Comparison of ENCODE assay signal across 8 mouse cellular contexts in genomic region chr11:97799146-97799993, GRCm38 (mm10). TPM values are rescaled to one million over a fixed set of nuclear protein-coding genes. Genes with fewer than 3 reads are reported as not detected.
DNase-seq lines count a peak whose midpoint lies in the region; ATAC-seq and TF ChIP-seq lines count a peak whose summit lies in the region.

No protein-coding gene starts in this region.

- no peaks in the 10 kb centered on the region for H3K27me3 ChIP-seq in heart, embryonic 12.5 days (replicated peaks)
- no peaks in the 10 kb centered on the region for H3K27me3 ChIP-seq in kidney, embryonic 16.5 days (ENCODE audit: insufficient read depth, low read length)
- no peaks in the 10 kb centered on the region for H3K27me3 ChIP-seq in liver, adult 2 months (ENCODE audit: control insufficient read depth, insufficient read depth, low read length)

- peak overlapping the region; percentile 93 for H3K4me3 ChIP-seq in bone marrow macrophage, adult 2 months (ENCODE audit: insufficient read depth, low read length)
- H3K4me3 ChIP-seq in heart, embryonic 12.5 days = peak overlapping the region; percentile 71
- H3K4me3 ChIP-seq in kidney, embryonic 16.5 days (ENCODE audit: low read length) = peak overlapping the region; percentile 97
- H3K4me3 ChIP-seq in liver, adult 2 months (ENCODE audit: insufficient read depth, low read depth, low read length) = peak overlapping the region; percentile 97

- peak overlapping the region; percentile 78 for H3K4me2 ChIP-seq in heart, embryonic 12.5 days
- peak overlapping the region; percentile 67 for H3K4me2 ChIP-seq in kidney, embryonic 16.5 days (replicated peaks; ENCODE audit: low read depth, low read length)

- peak overlapping the region; percentile 91 for H3K27ac ChIP-seq in bone marrow macrophage, adult 2 months (ENCODE audit: insufficient read depth, low read depth, low read length)
- H3K27ac ChIP-seq in heart, embryonic 12.5 days (ENCODE audit: poor library complexity, severe bottlenecking) = peak overlapping the region; percentile 81
- H3K27ac ChIP-seq in kidney, embryonic 16.5 days (ENCODE audit: low read length) = peak overlapping the region; percentile 97
- H3K27ac ChIP-seq in liver, adult 2 months (replicated peaks; ENCODE audit: insufficient read depth, low read depth, low read length) = peak overlapping the region; percentile 97

- TF ChIP-seq CTCF in bone marrow macrophage, adult 2 months (IDR thresholded peaks at IDR 0.05; ENCODE audit: low read depth, low read length) = no peak
- no peak for TF ChIP-seq CTCF in liver, adult 2 months (IDR thresholded peaks at IDR 0.05; ENCODE audit: low read depth, low read length)

- TF ChIP-seq POLR2A in bone marrow macrophage, adult 2 months (IDR thresholded peaks at IDR 0.05; ENCODE audit: borderline replicate concordance, low read depth, low read length) = peak; percentile 55; the same call in 1 of the 2 replicates
- TF ChIP-seq POLR2A in liver, adult 2 months (IDR thresholded peaks at IDR 0.05; ENCODE audit: extremely low read depth, insufficient read depth, low read length) = peak; percentile 92

- under 1% methylated on average over 71 of the region's 71 CpGs for WGBS in heart, embryonic 12.5 days
- under 1% methylated on average over 68 of the region's 71 CpGs for WGBS in kidney, embryonic 16.5 days
- under 1% methylated on average over 69 of the region's 71 CpGs for WGBS in liver, adult 2 months

- peak; percentile 86 to 89 for DNase-seq in B cell, adult 2 months
- peak; percentile 62 for DNase-seq in liver, adult 2 months (ENCODE audit: extremely low read depth, low read depth, low spot score)
- peak; percentile 71 to 79 for DNase-seq in monocyte, adult 2 months (ENCODE audit: low read depth in 1 of 2, low spot score in 2 of 2)
- DNase-seq in spleen, postnatal 36 days (ENCODE audit: low spot score in 2 of 2) = peak; percentile 86 to 87

- H3K9me3 ChIP-seq in heart, embryonic 12.5 days (replicated peaks) = no peaks in the 10 kb centered on the region
- no peaks in the 10 kb centered on the region for H3K9me3 ChIP-seq in kidney, embryonic 16.5 days (ENCODE audit: low read length)

- 0 out of 2 replicates have a peak, but pooled peaks cover 2% of the 10 kb centered on the region for H3K36me3 ChIP-seq in heart, embryonic 12.5 days
- no peaks in the 10 kb centered on the region for H3K36me3 ChIP-seq in kidney, embryonic 16.5 days (ENCODE audit: insufficient read depth, low read length)
- no peaks in the 10 kb centered on the region for H3K36me3 ChIP-seq in liver, adult 2 months (ENCODE audit: control insufficient read depth, insufficient read depth, low read length)

- H3K9ac ChIP-seq in heart, embryonic 12.5 days = peak overlapping the region; percentile 87
- peak overlapping the region; percentile 97 for H3K9ac ChIP-seq in kidney, embryonic 16.5 days (replicated peaks; ENCODE audit: low read length)
- H3K9ac ChIP-seq in liver, adult 2 months (ENCODE audit: low read depth, low read length) = peak overlapping the region; percentile 91

- peaks cover 6% of the 10 kb centered on the region; the same call in 1 of the 2 replicates for H3K79me2 ChIP-seq in liver, adult 2 months (ENCODE audit: control insufficient read depth, insufficient read depth, low read length)

- peak; percentile 43 for ATAC-seq in erythroblast, adult 5-6 weeks (replicated peaks; ENCODE audit: low FRiP score, poor library complexity, severe bottlenecking)
- ATAC-seq in heart, embryonic 12.5 days (ENCODE audit: insufficient number of reproducible peaks, low FRiP score) = peak; percentile 83
- ATAC-seq in kidney, embryonic 16.5 days (ENCODE audit: low FRiP score, low TSS enrichment) = peak; percentile 85

- H3K4me1 ChIP-seq in bone marrow macrophage, adult 2 months (ENCODE audit: control insufficient read depth, insufficient read depth, low read length) = peaks cover 24% of the 10 kb centered on the region
- peaks cover 29% of the 10 kb centered on the region for H3K4me1 ChIP-seq in heart, embryonic 12.5 days (replicated peaks)
- peaks cover 39% of the 10 kb centered on the region for H3K4me1 ChIP-seq in kidney, embryonic 16.5 days (ENCODE audit: insufficient read depth, low read length)
- H3K4me1 ChIP-seq in liver, adult 2 months (ENCODE audit: control insufficient read depth, insufficient read depth, low read length) = peaks cover 23% of the 10 kb centered on the region

RNA-seq across cellular contexts. Expression of gene Lasp1, which starts 0.6 kb away (rescaled TPM):
- polyA plus RNA-seq in bone marrow macrophage, adult 2 months (2012; ENCODE audit: insufficient read depth, insufficient read length, missing spikeins) = 194 and 201 TPM in 2 replicates
- total RNA-seq in erythroblast, adult 5-6 weeks (2015; ENCODE audit: low replicate concordance) = 31.8 and 54.8 TPM in 2 replicates
- total RNA-seq in erythroblast, adult 5-6 weeks (2017; ENCODE audit: low replicate concordance) = 28.4 and 129 TPM in 2 replicates
- polyA plus RNA-seq in heart, embryonic 12.5 days (2016; fragmentation: Nextera tagmentation; extraction: Ambion mirVana) = 46.9 and 49.5 TPM in 2 replicates
- polyA plus RNA-seq in kidney, embryonic 16.5 days (2015; fragmentation: Nextera tagmentation; extraction: Ambion mirVana) = 133 TPM in 2 replicates
- 23.3 and 33.3 TPM in 2 replicates for total RNA-seq in liver, adult 2 months (2014; rRNA removed)
- polyA plus RNA-seq in liver, adult 2 months (2012; rRNA removed) = 80.5 and 85.4 TPM in 2 replicates

RNA-seq across cellular contexts. Expression of gene Rpl23, which starts 17.1 kb away (rescaled TPM):
- polyA plus RNA-seq in bone marrow macrophage, adult 2 months (2012; ENCODE audit: insufficient read depth, insufficient read length, missing spikeins) = 854 and 1,184 TPM in 2 replicates
- 241 and 306 TPM in 2 replicates for total RNA-seq in erythroblast, adult 5-6 weeks (2015; ENCODE audit: low replicate concordance)
- total RNA-seq in erythroblast, adult 5-6 weeks (2017; ENCODE audit: low replicate concordance) = 280 and 382 TPM in 2 replicates
- polyA plus RNA-seq in heart, embryonic 12.5 days (2016; fragmentation: Nextera tagmentation; extraction: Ambion mirVana) = 404 and 410 TPM in 2 replicates
- 428 and 460 TPM in 2 replicates for polyA plus RNA-seq in kidney, embryonic 16.5 days (2015; fragmentation: Nextera tagmentation; extraction: Ambion mirVana)
- total RNA-seq in liver, adult 2 months (2014; rRNA removed) = 240 and 283 TPM in 2 replicates
- 68.5 and 71.4 TPM in 2 replicates for polyA plus RNA-seq in liver, adult 2 months (2012; rRNA removed)

RNA-seq across cellular contexts. Expression of gene 1700001P01Rik, which starts 23.7 kb away (rescaled TPM):
- not detected in 2 replicates for polyA plus RNA-seq in bone marrow macrophage, adult 2 months (2012; ENCODE audit: insufficient read depth, insufficient read length, missing spikeins)
- not detected in 2 replicates for total RNA-seq in erythroblast, adult 5-6 weeks (2015; ENCODE audit: low replicate concordance)
- total RNA-seq in erythroblast, adult 5-6 weeks (2017; ENCODE audit: low replicate concordance) = not detected in 2 replicates
- polyA plus RNA-seq in heart, embryonic 12.5 days (2016; fragmentation: Nextera tagmentation; extraction: Ambion mirVana) = not detected in 2 replicates
- 0.27 and 0.31 TPM in 2 replicates for polyA plus RNA-seq in kidney, embryonic 16.5 days (2015; fragmentation: Nextera tagmentation; extraction: Ambion mirVana)
- not detected in 2 replicates for total RNA-seq in liver, adult 2 months (2014; rRNA removed)
- not detected in 2 replicates for polyA plus RNA-seq in liver, adult 2 months (2012; rRNA removed)

RNA-seq across cellular contexts. Expression of gene Cwc25, which starts 33.0 kb away (rescaled TPM):
- polyA plus RNA-seq in bone marrow macrophage, adult 2 months (2012; ENCODE audit: insufficient read depth, insufficient read length, missing spikeins) = 19.1 and 19.8 TPM in 2 replicates
- total RNA-seq in erythroblast, adult 5-6 weeks (2015; ENCODE audit: low replicate concordance) = 7.1 and 15.4 TPM in 2 replicates
- 8.9 and 12.3 TPM in 2 replicates for total RNA-seq in erythroblast, adult 5-6 weeks (2017; ENCODE audit: low replicate concordance)
- polyA plus RNA-seq in heart, embryonic 12.5 days (2016; fragmentation: Nextera tagmentation; extraction: Ambion mirVana) = 10.9 and 11.4 TPM in 2 replicates
- polyA plus RNA-seq in kidney, embryonic 16.5 days (2015; fragmentation: Nextera tagmentation; extraction: Ambion mirVana) = 15.1 and 18.4 TPM in 2 replicates
- total RNA-seq in liver, adult 2 months (2014; rRNA removed) = 5.8 and 6.8 TPM in 2 replicates
- 6.2 and 6.3 TPM in 2 replicates for polyA plus RNA-seq in liver, adult 2 months (2012; rRNA removed)

RNA-seq across cellular contexts. Expression of gene B230217C12Rik, which starts 41.2 kb away (rescaled TPM):
- polyA plus RNA-seq in bone marrow macrophage, adult 2 months (2012; ENCODE audit: insufficient read depth, insufficient read length, missing spikeins) = 1.8 and 2.4 TPM in 2 replicates
- 2.1 TPM in 1 of 2 replicates, not detected in the other for total RNA-seq in erythroblast, adult 5-6 weeks (2015; ENCODE audit: low replicate concordance)
- total RNA-seq in erythroblast, adult 5-6 weeks (2017; ENCODE audit: low replicate concordance) = not detected in 2 replicates
- polyA plus RNA-seq in heart, embryonic 12.5 days (2016; fragmentation: Nextera tagmentation; extraction: Ambion mirVana) = 6.9 and 7.4 TPM in 2 replicates
- 4.3 and 6.7 TPM in 2 replicates for polyA plus RNA-seq in kidney, embryonic 16.5 days (2015; fragmentation: Nextera tagmentation; extraction: Ambion mirVana)
- 0.09 and 0.27 TPM in 2 replicates for total RNA-seq in liver, adult 2 months (2014; rRNA removed)
- 0.14 and 0.29 TPM in 2 replicates for polyA plus RNA-seq in liver, adult 2 months (2012; rRNA removed)

Comparison
In these comparisons a context has a peak if more than half of its experiments do, and no peak if none do; other contexts are left out.
1. Peak in every context shown above with its lines: DNase-seq, ATAC-seq, H3K4me3 ChIP-seq and H3K27ac ChIP-seq.